Mouse (Mus musculus): ENCODE data around the gene Cog2. TPM values are rescaled to one million over a fixed set of nuclear protein-coding genes. Genes with fewer than 3 reads are reported as not detected.

Cog2 gene
- polyA plus RNA-seq, 1 experiment: 14.2 TPM

- Histone ChIP-seq H3K36me3 (ENCODE audit: control insufficient read depth, insufficient read depth, low read length) (no peaks in the 10 kb centered on the region), H3K27me3 (ENCODE audit: control insufficient read depth, insufficient read depth, low read length) (no peaks in the 10 kb centered on the region), H3K4me1 (ENCODE audit: control insufficient read depth, insufficient read depth, low read length) (0 out of 2 replicates have a peak, but pooled peaks cover 2% of the 10 kb centered on the region), H3K27ac (ENCODE audit: control insufficient read depth, insufficient read depth, low read depth, low read length) (no peak overlapping the region), H3K4me3 (ENCODE audit: control insufficient read depth, low read depth, low read length) (no peak overlapping the region)
- no peak for TF ChIP-seq CTCF (IDR thresholded peaks at IDR 0.05; ENCODE audit: control insufficient read depth, insufficient read depth, insufficient replicate concordance, low read depth, low read length)
- TF ChIP-seq POLR2A (IDR thresholded peaks at IDR 0.05; ENCODE audit: control insufficient read depth, low read depth, low read length): no peak
Measured at GRCm38 (mm10) chr8:124489311-124489710, 31.3 kb upstream of the Cog2 start.

DNA sequence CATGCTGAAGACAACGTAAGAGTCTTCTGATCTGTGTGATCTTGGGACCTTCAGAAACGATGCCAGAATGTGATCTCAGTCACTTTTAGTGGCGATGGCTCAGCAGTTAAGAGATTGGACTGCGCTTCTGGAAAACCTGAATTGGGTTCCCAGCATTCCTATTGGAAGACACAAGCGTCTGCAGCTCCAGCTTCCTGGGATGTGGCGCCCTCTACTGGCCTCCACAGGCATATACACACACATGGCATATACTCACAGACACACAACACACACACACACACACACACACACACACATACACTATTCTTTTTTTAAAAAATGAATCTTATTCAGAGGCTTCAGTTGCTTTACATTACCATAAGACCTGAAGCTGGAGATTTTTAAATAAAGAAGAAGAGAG is 30.8 kb upstream of the Cog2 start:
- TF ChIP-seq CTCF (IDR thresholded peaks at IDR 0.05; ENCODE audit: control insufficient read depth, insufficient read depth, insufficient replicate concordance, low read depth, low read length): peak; percentile 78; the same call in 1 of the 2 replicates
- TF ChIP-seq POLR2A (IDR thresholded peaks at IDR 0.05; ENCODE audit: control insufficient read depth, low read depth, low read length): no peak
- no peaks in the 10 kb centered on the region for H3K27me3 ChIP-seq (ENCODE audit: control insufficient read depth, insufficient read depth, low read length)
- H3K27ac ChIP-seq (ENCODE audit: control insufficient read depth, insufficient read depth, low read depth, low read length): no peak overlapping the region
- no peaks in the 10 kb centered on the region for H3K36me3 ChIP-seq (ENCODE audit: control insufficient read depth, insufficient read depth, low read length)
- peak overlapping the region; percentile 49 for H3K4me3 ChIP-seq (ENCODE audit: control insufficient read depth, low read depth, low read length)
- H3K4me1 ChIP-seq (ENCODE audit: control insufficient read depth, insufficient read depth, low read length): 0 out of 2 replicates have a peak, but pooled peaks cover 2% of the 10 kb centered on the region

- Histone ChIP-seq H3K4me1 (ENCODE audit: control insufficient read depth, insufficient read depth, low read length) (no peaks in the 10 kb centered on the region), H3K36me3 (ENCODE audit: control insufficient read depth, insufficient read depth, low read length) (no peaks in the 10 kb centered on the region), H3K27me3 (ENCODE audit: control insufficient read depth, insufficient read depth, low read length) (no peaks in the 10 kb centered on the region), H3K27ac (ENCODE audit: control insufficient read depth, insufficient read depth, low read depth, low read length) (no peak overlapping the region), H3K4me3 (ENCODE audit: control insufficient read depth, low read depth, low read length) (no peak overlapping the region)
- no peak for TF ChIP-seq POLR2A (IDR thresholded peaks at IDR 0.05; ENCODE audit: control insufficient read depth, low read depth, low read length)
- no peak for TF ChIP-seq CTCF (IDR thresholded peaks at IDR 0.05; ENCODE audit: control insufficient read depth, insufficient read depth, insufficient replicate concordance, low read depth, low read length)
Measured at GRCm38 (mm10) chr8:124494397-124494796, 26.2 kb upstream of the Cog2 start.

DNA sequence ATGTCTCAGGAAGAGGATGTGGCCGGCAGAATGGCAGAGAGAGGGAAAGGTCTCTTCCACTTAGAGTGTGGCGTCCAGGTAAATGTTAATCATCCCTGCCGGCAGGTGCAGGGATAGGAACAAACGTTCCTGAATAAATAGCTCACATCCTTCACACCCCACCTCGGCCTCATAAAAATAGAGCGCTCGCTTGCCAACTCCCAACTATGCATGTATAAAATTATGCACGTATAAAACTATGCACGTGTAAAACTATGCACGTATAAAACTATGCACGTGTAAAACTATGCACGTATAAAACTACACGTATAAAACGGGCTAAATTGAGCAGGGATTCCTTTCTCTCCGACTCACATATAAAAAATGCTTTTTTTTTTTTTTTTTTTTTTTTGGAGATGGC is 25.6 kb upstream of the Cog2 start:
- no peaks in the 10 kb centered on the region for H3K27me3 ChIP-seq (ENCODE audit: control insufficient read depth, insufficient read depth, low read length)
- TF ChIP-seq CTCF (IDR thresholded peaks at IDR 0.05; ENCODE audit: control insufficient read depth, insufficient read depth, insufficient replicate concordance, low read depth, low read length) (no peak), POLR2A (IDR thresholded peaks at IDR 0.05; ENCODE audit: control insufficient read depth, low read depth, low read length) (no peak)
- H3K36me3 ChIP-seq (ENCODE audit: control insufficient read depth, insufficient read depth, low read length): no peaks in the 10 kb centered on the region
- no peak overlapping the region for H3K4me3 ChIP-seq (ENCODE audit: control insufficient read depth, low read depth, low read length)
- H3K4me1 ChIP-seq (ENCODE audit: control insufficient read depth, insufficient read depth, low read length): no peaks in the 10 kb centered on the region
- H3K27ac ChIP-seq (ENCODE audit: control insufficient read depth, insufficient read depth, low read depth, low read length): no peak overlapping the region

- Histone ChIP-seq H3K27ac (ENCODE audit: control insufficient read depth, insufficient read depth, low read depth, low read length) (no peak overlapping the region), H3K4me3 (ENCODE audit: control insufficient read depth, low read depth, low read length) (no peak overlapping the region), H3K4me1 (ENCODE audit: control insufficient read depth, insufficient read depth, low read length) (no peaks in the 10 kb centered on the region), H3K27me3 (ENCODE audit: control insufficient read depth, insufficient read depth, low read length) (no peaks in the 10 kb centered on the region), H3K36me3 (ENCODE audit: control insufficient read depth, insufficient read depth, low read length) (no peaks in the 10 kb centered on the region)
- TF ChIP-seq CTCF (IDR thresholded peaks at IDR 0.05; ENCODE audit: control insufficient read depth, insufficient read depth, insufficient replicate concordance, low read depth, low read length): no peak
- no peak for TF ChIP-seq POLR2A (IDR thresholded peaks at IDR 0.05; ENCODE audit: control insufficient read depth, low read depth, low read length)
Measured at GRCm38 (mm10) chr8:124495676-124496075, 24.9 kb upstream of the Cog2 start.

DNA sequence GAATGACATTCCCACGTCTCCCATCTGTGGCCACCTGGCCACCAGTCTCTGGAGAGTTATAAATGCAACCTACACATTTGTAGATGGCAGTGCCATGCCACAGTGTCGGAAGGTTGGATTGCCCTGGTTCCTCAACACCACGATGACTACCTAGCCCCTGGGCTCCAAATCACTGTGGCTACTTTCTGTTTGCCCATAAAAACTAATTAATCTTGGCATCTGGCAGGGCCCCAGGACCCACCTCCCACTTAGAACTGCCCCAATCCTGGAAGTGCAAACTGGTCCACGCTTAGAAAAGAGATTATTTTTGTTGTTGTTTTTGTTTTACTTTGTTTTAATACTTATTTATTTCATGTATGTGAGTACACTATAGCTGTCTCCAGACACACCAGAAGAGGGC is 24.3 kb upstream of the Cog2 start:
- Histone ChIP-seq H3K4me1 (ENCODE audit: control insufficient read depth, insufficient read depth, low read length) (no peaks in the 10 kb centered on the region), H3K27ac (ENCODE audit: control insufficient read depth, insufficient read depth, low read depth, low read length) (no peak overlapping the region), H3K4me3 (ENCODE audit: control insufficient read depth, low read depth, low read length) (no peak overlapping the region), H3K36me3 (ENCODE audit: control insufficient read depth, insufficient read depth, low read length) (no peaks in the 10 kb centered on the region), H3K27me3 (ENCODE audit: control insufficient read depth, insufficient read depth, low read length) (no peaks in the 10 kb centered on the region)
- TF ChIP-seq CTCF (IDR thresholded peaks at IDR 0.05; ENCODE audit: control insufficient read depth, insufficient read depth, insufficient replicate concordance, low read depth, low read length) (no peak), POLR2A (IDR thresholded peaks at IDR 0.05; ENCODE audit: control insufficient read depth, low read depth, low read length) (no peak)

DNA sequence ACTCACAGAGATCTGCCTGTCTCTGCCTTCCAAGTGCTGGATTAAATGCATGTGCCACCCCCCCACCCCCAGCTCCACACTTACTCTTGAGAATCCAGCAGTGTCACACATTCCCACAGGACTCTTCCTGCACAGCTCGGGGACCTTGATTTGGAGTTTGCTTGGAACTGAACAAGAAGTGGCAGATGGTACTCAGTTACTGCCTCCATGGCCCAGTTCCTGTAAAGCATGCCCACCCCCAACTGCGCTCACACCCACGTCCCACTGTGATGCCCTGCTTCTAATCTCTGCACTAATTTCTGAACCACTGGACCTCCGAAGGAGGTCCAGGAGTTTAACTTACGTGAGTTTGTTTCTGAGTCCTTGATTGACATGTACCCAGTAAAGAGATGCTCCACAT is 23.7 kb upstream of the Cog2 start:
- Histone ChIP-seq H3K4me1 (ENCODE audit: control insufficient read depth, insufficient read depth, low read length) (no peaks in the 10 kb centered on the region), H3K27ac (ENCODE audit: control insufficient read depth, insufficient read depth, low read depth, low read length) (no peak overlapping the region), H3K4me3 (ENCODE audit: control insufficient read depth, low read depth, low read length) (no peak overlapping the region), H3K27me3 (ENCODE audit: control insufficient read depth, insufficient read depth, low read length) (no peaks in the 10 kb centered on the region), H3K36me3 (ENCODE audit: control insufficient read depth, insufficient read depth, low read length) (no peaks in the 10 kb centered on the region)
- no peak for TF ChIP-seq CTCF (IDR thresholded peaks at IDR 0.05; ENCODE audit: control insufficient read depth, insufficient read depth, insufficient replicate concordance, low read depth, low read length)
- TF ChIP-seq POLR2A (IDR thresholded peaks at IDR 0.05; ENCODE audit: control insufficient read depth, low read depth, low read length): no peak

DNA sequence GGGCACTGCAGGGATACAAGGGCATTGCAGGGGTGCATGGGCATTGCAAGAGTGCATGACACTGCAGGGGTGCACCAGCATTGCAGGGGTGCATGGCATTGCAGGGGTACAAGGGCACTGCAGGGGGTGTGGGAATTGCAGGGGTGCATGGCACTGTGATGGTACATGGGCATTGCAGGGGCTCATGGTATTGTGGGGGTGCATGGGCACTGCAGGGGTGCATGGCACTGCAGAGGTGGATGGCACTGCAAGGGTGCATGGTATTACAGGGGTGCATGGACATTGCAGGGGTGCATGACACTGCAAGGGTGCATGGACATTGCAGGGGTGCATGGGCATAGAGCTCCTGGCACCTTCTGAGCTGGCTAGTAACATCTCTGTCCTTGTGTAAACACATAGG is 22.2 kb upstream of the Cog2 start:
- TF ChIP-seq CTCF (IDR thresholded peaks at IDR 0.05; ENCODE audit: control insufficient read depth, insufficient read depth, insufficient replicate concordance, low read depth, low read length) (no peak), POLR2A (IDR thresholded peaks at IDR 0.05; ENCODE audit: control insufficient read depth, low read depth, low read length) (no peak)
- Histone ChIP-seq H3K36me3 (ENCODE audit: control insufficient read depth, insufficient read depth, low read length) (no peaks in the 10 kb centered on the region), H3K27me3 (ENCODE audit: control insufficient read depth, insufficient read depth, low read length) (no peaks in the 10 kb centered on the region), H3K27ac (ENCODE audit: control insufficient read depth, insufficient read depth, low read depth, low read length) (no peak overlapping the region), H3K4me1 (ENCODE audit: control insufficient read depth, insufficient read depth, low read length) (no peaks in the 10 kb centered on the region), H3K4me3 (ENCODE audit: control insufficient read depth, low read depth, low read length) (no peak overlapping the region)
